Mouse (Mus musculus) ES-Bruce4 (cell line): Measurements from ENCODE around the gene Ick. TPM values are rescaled to one million over a fixed set of nuclear protein-coding genes. Genes with fewer than 3 reads are reported as not detected.

Experiments used
- H3K27ac ChIP-seq: 2 replicates; pipeline ENCODE4 v1.5.1; 2012; ENCODE audit warnings: low read length, inconsistent platforms; ENCODE audit not compliant: insufficient read depth
- H3K27me3 ChIP-seq: 2 replicates; pipeline ENCODE4 v1.6.1; 2012; ENCODE audit warnings: mild to moderate bottlenecking, low read length, inconsistent platforms; ENCODE audit not compliant: control insufficient read depth, poor library complexity, insufficient read depth, severe bottlenecking
- H3K36me3 ChIP-seq: 2 replicates; pipeline ENCODE4 v1.6.1; 2012; ENCODE audit warnings: inconsistent platforms, mild to moderate bottlenecking, low read length, moderate library complexity; ENCODE audit not compliant: control insufficient read depth, poor library complexity, insufficient read depth, severe bottlenecking
- H3K4me1 ChIP-seq: one replicate; pipeline ENCODE4 v1.8.1; 2011; ENCODE audit warnings: low read length; ENCODE audit not compliant: control insufficient read depth, insufficient read depth
- H3K4me3 ChIP-seq: 2 replicates; pipeline ENCODE4 v1.5.1; 2011; ENCODE audit warnings: low read depth, mild to moderate bottlenecking, low read length
- H3K9ac ChIP-seq: 2 replicates; pipeline ENCODE4 v1.6.1; 2012; ENCODE audit warnings: low read depth, mild to moderate bottlenecking, inconsistent platforms; ENCODE audit not compliant: poor library complexity, severe bottlenecking
- H3K9me3 ChIP-seq: replicated peaks from 2 replicates; pipeline ENCODE4 v1.6.1; 2012; ENCODE audit warnings: mild to moderate bottlenecking, low read length, inconsistent platforms; ENCODE audit not compliant: control insufficient read depth, poor library complexity, insufficient read depth, severe bottlenecking
- CTCF ChIP-seq: IDR thresholded peaks from one replicate; pipeline ENCODE4 v1.8.1; 2011; ENCODE audit warnings: low read depth, low read length
- EP300 ChIP-seq: IDR thresholded peaks from 2 replicates; pipeline ENCODE4 v1.6.1; 2011; ENCODE audit warnings: low read depth, low read length; ENCODE audit not compliant: insufficient read depth
- POLR2A ChIP-seq: IDR thresholded peaks from one replicate; pipeline ENCODE4 v1.8.1; 2011; ENCODE audit warnings: low read length; ENCODE audit not compliant: insufficient read depth
- polyA plus RNA-seq: library from polyadenylated mRNA; stranded (reverse); fragments of >200 nt; gene quantifications from 2 replicates; pipeline ENCODE4 v1.2.4, GENCODE M21; 2011; ENCODE audit warnings: low read depth; ENCODE audit not compliant: missing spikeins, insufficient read depth, insufficient read length

Gene Ick
- polyA plus RNA-seq, 1 experiment = 17.5 TPM

DNA sequence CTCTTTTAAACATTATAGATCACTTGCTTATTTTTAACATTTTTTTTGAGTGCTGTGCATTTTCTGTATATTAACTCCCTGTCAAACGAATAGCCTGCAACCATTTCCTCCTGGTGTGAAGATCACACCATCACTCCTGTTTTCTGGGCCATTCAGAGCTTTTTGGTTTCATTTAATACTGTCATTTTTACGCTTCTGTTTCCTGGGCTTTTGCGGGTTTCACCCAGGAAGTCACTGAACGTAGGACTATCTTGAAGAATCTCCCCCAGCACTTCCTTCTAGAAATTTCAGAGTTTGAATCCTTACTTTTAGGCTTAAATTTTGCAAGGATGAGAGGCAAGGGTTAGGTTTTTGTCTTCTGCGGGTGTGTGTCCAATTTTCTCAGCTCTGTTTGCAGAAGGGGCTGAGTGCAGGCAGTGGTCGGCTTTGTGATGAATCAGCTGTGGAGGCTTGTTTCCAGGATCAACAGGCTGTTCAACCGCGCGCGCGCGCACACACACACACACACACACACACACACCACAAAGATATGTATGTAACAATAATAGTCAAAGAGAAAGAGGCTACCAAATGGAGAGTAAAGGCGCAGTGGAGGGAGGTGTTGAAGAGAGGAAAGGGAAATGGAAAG lies 35.2 kb upstream of the Ick start:
- Histone ChIP-seq H3K4me1 (no peaks in the 10 kb centered on the region), H3K9ac (no peak overlapping the region), H3K27me3 (no peaks in the 10 kb centered on the region), H3K36me3 (no peaks in the 10 kb centered on the region), H3K4me3 (no peak overlapping the region), H3K9me3 (no peaks in the 10 kb centered on the region), H3K27ac (no peak overlapping the region)
- TF ChIP-seq POLR2A (no peak), EP300 (no peak), CTCF (no peak)

DNA sequence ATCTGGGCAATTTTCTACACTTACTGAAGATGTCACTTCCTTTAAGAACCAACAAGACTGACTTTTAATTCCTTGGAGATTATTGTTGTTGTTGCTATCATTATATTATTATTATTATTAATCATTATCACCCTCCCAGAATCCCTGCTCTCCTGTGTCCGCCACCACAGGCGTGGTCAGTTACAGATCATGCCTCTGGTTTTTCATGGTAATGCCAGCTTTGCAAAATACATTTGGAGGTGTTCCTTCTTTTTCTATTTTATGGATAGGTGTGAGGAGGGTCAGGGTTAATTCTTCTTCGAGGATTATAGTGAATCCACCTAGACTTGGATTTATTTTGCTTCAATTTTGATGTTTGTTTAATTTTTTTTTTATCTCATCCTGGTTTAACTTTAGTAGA lies 33.7 kb upstream of the Ick start:
- Histone ChIP-seq H3K27ac (no peak overlapping the region), H3K27me3 (no peaks in the 10 kb centered on the region), H3K9ac (no peak overlapping the region), H3K4me3 (no peak overlapping the region), H3K9me3 (no peaks in the 10 kb centered on the region), H3K36me3 (no peaks in the 10 kb centered on the region), H3K4me1 (no peaks in the 10 kb centered on the region)
- no peak for TF ChIP-seq POLR2A
- TF ChIP-seq CTCF = no peak
- no peak for TF ChIP-seq EP300

- no peak overlapping the region for H3K4me3 ChIP-seq
- TF ChIP-seq POLR2A (no peak), CTCF (no peak), EP300 (no peak)
- H3K4me1 ChIP-seq = no peaks in the 10 kb centered on the region
- no peak overlapping the region for H3K9ac ChIP-seq
- H3K36me3 ChIP-seq = no peaks in the 10 kb centered on the region
- H3K27ac ChIP-seq = no peak overlapping the region
- H3K9me3 ChIP-seq = no peaks in the 10 kb centered on the region
- H3K27me3 ChIP-seq = no peaks in the 10 kb centered on the region
Measured at GRCm38 (mm10) chr9:78078240-78078639, 30.8 kb upstream of the Ick start.

DNA sequence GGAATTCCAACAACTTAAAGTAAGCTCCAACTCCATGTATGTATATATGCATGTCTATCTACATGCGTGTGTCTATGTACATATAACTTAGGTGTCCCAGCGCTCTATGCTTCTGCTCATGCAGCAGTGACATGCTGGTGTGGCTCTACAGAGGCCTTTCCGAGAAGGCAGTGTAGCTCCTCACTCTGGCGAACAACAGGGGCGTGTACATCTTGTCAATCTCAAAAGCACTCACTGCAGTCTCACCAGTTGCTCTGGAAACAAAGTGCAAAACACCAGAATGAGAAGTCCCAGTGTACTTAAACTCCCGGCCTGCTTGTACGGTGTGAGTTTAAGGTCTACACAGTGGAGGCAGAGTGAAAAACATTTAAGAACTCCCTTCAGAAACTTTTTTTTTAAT lies 27.2 kb upstream of the Ick start:
- H3K36me3 ChIP-seq = peaks cover 7% of the 10 kb centered on the region; the same call in 1 of the 2 replicates
- no peaks in the 10 kb centered on the region for H3K27me3 ChIP-seq
- H3K4me3 ChIP-seq = no peak overlapping the region
- H3K4me1 ChIP-seq = no peaks in the 10 kb centered on the region
- TF ChIP-seq EP300 (no peak), POLR2A (no peak), CTCF (no peak)
- no peak overlapping the region for H3K9ac ChIP-seq
- no peaks in the 10 kb centered on the region for H3K9me3 ChIP-seq
- H3K27ac ChIP-seq = no peak overlapping the region

DNA sequence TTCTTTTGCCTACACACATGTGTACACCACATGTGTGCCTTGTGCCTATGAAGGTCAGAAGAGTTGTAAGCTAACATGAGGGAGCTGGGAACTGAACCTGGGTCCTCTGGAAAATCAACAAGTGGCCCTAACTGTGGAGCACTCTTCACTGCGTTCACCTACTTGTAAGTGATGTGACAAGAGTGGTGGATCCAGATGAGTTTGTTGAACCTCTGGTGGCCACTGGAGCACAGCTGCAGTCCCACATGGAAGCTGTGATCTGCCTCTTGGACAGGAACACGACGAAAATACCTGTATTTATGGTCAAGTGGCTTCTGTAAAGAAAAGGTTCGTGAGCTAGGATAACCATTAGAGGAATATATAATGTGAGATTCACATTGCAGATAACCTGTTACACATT lies 24.7 kb upstream of the Ick start:
- Histone ChIP-seq H3K27ac (no peak overlapping the region), H3K36me3 (peaks cover 7% of the 10 kb centered on the region; the same call in 1 of the 2 replicates), H3K4me3 (no peak overlapping the region), H3K27me3 (no peaks in the 10 kb centered on the region), H3K4me1 (no peaks in the 10 kb centered on the region), H3K9ac (no peak overlapping the region), H3K9me3 (no peaks in the 10 kb centered on the region)
- TF ChIP-seq EP300 = no peak
- TF ChIP-seq POLR2A = no peak
- no peak for TF ChIP-seq CTCF

GRCm38 (mm10) chr9:78085722-78086287 lies 23.2 kb upstream of the Ick start:
- Histone ChIP-seq H3K9me3 (no peaks in the 10 kb centered on the region), H3K4me3 (no peak overlapping the region), H3K36me3 (peaks cover 7% of the 10 kb centered on the region; the same call in 1 of the 2 replicates), H3K27ac (no peak overlapping the region), H3K9ac (no peak overlapping the region), H3K4me1 (no peaks in the 10 kb centered on the region), H3K27me3 (no peaks in the 10 kb centered on the region)
- TF ChIP-seq POLR2A = no peak
- TF ChIP-seq EP300 = no peak
- no peak for TF ChIP-seq CTCF
